Mouse (Mus musculus) olfactory bulb, adult 2 months (tissue): ENCODE measurements around the gene Pappa2.

Source experiments
- CTCF ChIP-seq: fragments of 200-500 bp; IDR thresholded peaks from 2 replicates; pipeline ENCODE4 v1.5.1; 2012; ENCODE audit warnings: low read depth, mild to moderate bottlenecking, low read length, moderate library complexity; ENCODE audit not compliant: insufficient read depth
- POLR2A ChIP-seq: fragments of 200-500 bp; IDR thresholded peaks from 2 replicates; pipeline ENCODE4 v1.6.1; 2012; ENCODE audit warnings: mild to moderate bottlenecking, low read depth, low read length, moderate library complexity; ENCODE audit not compliant: insufficient read depth

DNA sequence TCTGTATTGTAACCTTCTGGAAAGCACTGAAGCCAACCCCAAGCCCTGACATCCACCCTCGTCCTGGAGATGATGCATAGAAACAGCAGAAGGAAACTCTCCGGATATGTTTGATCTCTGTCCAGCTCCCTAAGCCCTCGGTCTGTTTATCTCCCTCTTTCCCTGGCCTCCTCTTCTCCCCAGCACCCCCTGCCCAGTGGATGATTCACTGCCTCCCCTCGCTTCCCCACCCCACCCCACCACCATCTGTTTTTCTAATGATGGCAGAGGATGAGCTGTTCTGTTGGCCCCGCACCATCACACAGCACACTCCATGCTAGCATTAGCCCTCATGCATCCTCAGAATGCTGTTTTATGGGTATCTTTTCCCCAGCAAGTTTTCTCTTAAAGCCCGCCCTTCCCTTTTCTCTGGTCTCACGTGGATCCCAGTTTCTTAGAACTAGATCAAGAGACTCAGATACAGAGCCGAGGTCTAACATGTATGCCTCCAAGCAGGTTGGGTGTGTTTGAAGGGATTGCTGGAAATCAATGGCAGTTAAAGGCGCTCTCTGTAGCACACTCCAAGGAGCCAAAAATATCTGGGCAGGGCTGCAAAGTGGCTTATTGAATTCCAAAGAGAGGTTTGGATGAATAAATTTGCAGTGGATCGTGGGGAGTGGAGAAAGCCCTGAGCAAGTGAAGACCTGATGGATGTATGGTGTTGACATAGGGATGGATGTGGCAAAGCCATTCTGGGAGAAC is 231.8 kb downstream of the Pappa2 start:
- TF ChIP-seq POLR2A, result no peak
- TF ChIP-seq CTCF, result no peak
